Mouse (Mus musculus) forebrain, embryonic 16.5 days (tissue): ENCODE results near the gene Cisd1. TPM values are rescaled to one million over a fixed set of nuclear protein-coding genes. Genes with fewer than 3 reads are reported as not detected.

Experiments used
- ATAC-seq: fragments of 200-750 bp; cut with Nextera tagmentation; 2 replicates; pipeline ENCODE4 v1.8.0; 2017; ENCODE audit warnings: mild to moderate bottlenecking, moderate library complexity
- H3K27ac ChIP-seq: fragments of 300-500 bp; sonication (generic); 2 replicates; pipeline ENCODE4 v1.5.1; 2014; ENCODE audit warnings: low read length, control low read depth
- H3K27me3 ChIP-seq: fragments of 300-500 bp; sonication (generic); replicated peaks from 2 replicates; pipeline ENCODE4 v1.6.1; 2014; ENCODE audit warnings: low read length; ENCODE audit not compliant: control insufficient read depth, insufficient read depth
- H3K36me3 ChIP-seq: fragments of 300-500 bp; sonication (generic); 2 replicates; pipeline ENCODE4 v1.6.1; 2014; ENCODE audit not compliant: control insufficient read depth, insufficient read depth
- H3K4me1 ChIP-seq: fragments of 300-500 bp; sonication (generic); replicated peaks from 2 replicates; pipeline ENCODE4 v1.6.1; 2014; ENCODE audit warnings: low read length; ENCODE audit not compliant: control insufficient read depth, insufficient read depth
- H3K4me2 ChIP-seq: fragments of 300-500 bp; sonication (generic); 2 replicates; pipeline ENCODE4 v1.6.1; 2014; ENCODE audit warnings: mild to moderate bottlenecking, low read length, control low read depth
- H3K4me3 ChIP-seq: fragments of 300-500 bp; sonication (generic); replicated peaks from 2 replicates; pipeline ENCODE4 v1.5.1; 2014; ENCODE audit warnings: mild to moderate bottlenecking, low read length, control low read depth
- H3K9ac ChIP-seq: fragments of 300-500 bp; sonication (generic); replicated peaks from 2 replicates; pipeline ENCODE4 v1.6.1; 2014; ENCODE audit warnings: low read depth, low read length, control low read depth
- H3K9me3 ChIP-seq: fragments of 300-500 bp; sonication (generic); 2 replicates; pipeline ENCODE4 v1.6.1; 2016; ENCODE audit warnings: low read length; ENCODE audit not compliant: control insufficient read depth
- WGBS: fragments of 180-500 bp; shearing (Covaris S2); extraction: QIAGEN DNeasy Blood & Tissue Kit; methylation state at CpG from one replicate; pipeline ENCODE4 v1.1.7; 2014; 5-methylcytosine and 5-hydroxymethylcytosine counted together
- polyA plus RNA-seq: library from polyadenylated mRNA; unstranded; fragments of >200 nt; fragmentation: Nextera tagmentation; extraction: Ambion mirVana; gene quantifications from 2 replicates; pipeline ENCODE4 v1.2.1, GENCODE M21; 2015

The Cisd1 gene
- polyA plus RNA-seq, 1 experiment from 2014 or later = 252 TPM

DNA sequence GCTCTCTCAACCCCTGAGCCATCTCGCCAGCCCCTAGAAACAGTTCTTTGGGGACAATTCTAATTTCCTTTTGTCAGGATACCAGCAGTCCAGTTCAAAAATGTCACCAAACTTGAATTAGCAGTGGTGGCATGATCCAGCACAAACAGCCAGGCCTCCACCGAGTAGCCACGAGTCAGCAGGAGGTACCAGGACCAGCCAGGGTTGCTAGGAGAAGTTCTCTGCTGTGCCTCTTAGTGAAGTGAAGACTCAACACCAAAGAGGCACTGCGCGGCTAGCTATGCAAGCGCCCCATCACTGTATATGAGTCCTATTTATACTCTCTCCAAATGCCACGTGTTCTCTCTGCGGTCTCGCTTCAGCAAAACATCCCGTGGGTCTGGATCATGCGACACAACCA lies 28.7 kb downstream of the Cisd1 start:
- no peak overlapping the region for H3K4me2 ChIP-seq
- ATAC-seq = no peak

DNA sequence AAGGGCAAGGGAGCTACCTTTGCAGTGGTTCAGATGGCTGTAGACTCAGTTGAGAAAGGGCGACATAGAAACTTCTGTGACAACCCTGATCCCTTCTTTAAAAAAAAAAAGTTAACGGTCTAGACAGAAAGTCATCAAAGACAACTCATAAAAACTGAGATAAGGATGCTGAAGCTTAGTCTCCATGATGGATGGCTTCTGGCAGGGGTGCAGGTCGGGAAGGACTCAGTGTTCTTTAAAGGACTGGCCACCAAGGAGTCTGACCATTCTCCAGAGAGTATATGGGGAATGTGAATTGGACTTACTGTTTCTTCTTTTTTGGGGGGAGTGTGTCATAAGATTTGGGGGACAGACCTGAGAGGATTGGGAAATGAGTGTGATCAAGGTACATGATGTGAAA lies 30.2 kb downstream of the Cisd1 start:
- Histone ChIP-seq H3K4me3 (no peak overlapping the region), H3K27ac (no peak overlapping the region), H3K4me2 (no peak overlapping the region), H3K9me3 (no peaks in the 10 kb centered on the region), H3K9ac (no peak overlapping the region), H3K27me3 (no peaks in the 10 kb centered on the region), H3K4me1 (no peaks in the 10 kb centered on the region), H3K36me3 (no peaks in the 10 kb centered on the region)
- ATAC-seq = no peak
- 91% methylated on average over 3 of the region's 3 CpGs for WGBS

More for the DNA sequence above, 28.7 kb downstream of the Cisd1 start:
- Histone ChIP-seq H3K27me3 (no peaks in the 10 kb centered on the region), H3K9ac (no peak overlapping the region), H3K27ac (no peak overlapping the region), H3K36me3 (no peaks in the 10 kb centered on the region), H3K9me3 (no peaks in the 10 kb centered on the region), H3K4me3 (no peak overlapping the region), H3K4me1 (no peaks in the 10 kb centered on the region)
- 82% methylated on average over 11 of the region's 11 CpGs for WGBS

DNA sequence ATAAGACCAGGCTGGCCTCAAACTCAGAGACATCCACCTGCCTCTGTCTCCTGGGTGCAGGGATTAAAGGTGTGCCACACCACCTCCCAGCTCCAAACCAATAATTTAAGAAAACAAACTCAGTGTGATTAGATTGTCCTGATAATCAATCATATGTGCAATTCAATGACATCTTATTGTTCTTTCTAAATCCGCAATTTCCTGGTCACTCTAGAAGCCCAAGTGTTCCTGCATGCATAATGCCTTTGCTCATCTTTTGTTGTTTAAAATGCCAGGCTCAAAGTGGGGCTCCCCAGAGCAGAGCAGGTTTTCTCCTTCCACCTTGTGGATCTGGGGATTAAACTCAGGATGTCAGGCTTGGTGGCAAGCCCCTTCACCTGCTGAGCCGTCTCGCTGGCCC lies 34.5 kb downstream of the Cisd1 start:
- 63% methylated on average over 3 of the region's 3 CpGs for WGBS
- H3K36me3 ChIP-seq = no peaks in the 10 kb centered on the region
- ATAC-seq = no peak
- H3K4me1 ChIP-seq = no peaks in the 10 kb centered on the region
- no peak overlapping the region for H3K27ac ChIP-seq
- no peak overlapping the region for H3K4me3 ChIP-seq
- no peaks in the 10 kb centered on the region for H3K9me3 ChIP-seq
- no peak overlapping the region for H3K9ac ChIP-seq
- H3K27me3 ChIP-seq = no peaks in the 10 kb centered on the region
- H3K4me2 ChIP-seq = no peak overlapping the region

DNA sequence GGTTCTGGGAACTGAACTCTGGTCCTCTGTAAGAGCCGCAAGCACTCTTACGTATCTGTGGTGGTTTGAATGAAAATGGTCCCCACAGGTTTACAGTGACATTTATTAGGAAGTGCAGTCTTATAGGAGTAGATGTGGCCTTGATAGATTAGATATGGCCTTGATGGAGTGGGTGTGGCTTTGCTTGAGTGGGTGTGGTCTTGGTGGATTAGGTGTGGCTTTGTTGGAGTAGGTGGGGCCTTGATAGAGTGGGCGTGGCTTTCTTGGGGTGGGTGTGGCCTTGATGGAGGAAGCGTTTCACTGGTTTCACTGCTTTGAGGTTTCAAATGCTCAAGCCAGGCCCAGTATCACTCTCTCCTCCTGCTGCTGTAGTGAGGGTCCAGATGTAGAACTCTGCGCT lies 36.6 kb downstream of the Cisd1 start:
- no peak overlapping the region for H3K9ac ChIP-seq
- no peaks in the 10 kb centered on the region for H3K4me1 ChIP-seq
- ATAC-seq = no peak
- H3K36me3 ChIP-seq = no peaks in the 10 kb centered on the region
- no peak overlapping the region for H3K27ac ChIP-seq
- H3K4me3 ChIP-seq = no peak overlapping the region
- H3K9me3 ChIP-seq = no peaks in the 10 kb centered on the region
- 88% methylated on average over 5 of the region's 5 CpGs for WGBS
- no peak overlapping the region for H3K4me2 ChIP-seq
- no peaks in the 10 kb centered on the region for H3K27me3 ChIP-seq

DNA sequence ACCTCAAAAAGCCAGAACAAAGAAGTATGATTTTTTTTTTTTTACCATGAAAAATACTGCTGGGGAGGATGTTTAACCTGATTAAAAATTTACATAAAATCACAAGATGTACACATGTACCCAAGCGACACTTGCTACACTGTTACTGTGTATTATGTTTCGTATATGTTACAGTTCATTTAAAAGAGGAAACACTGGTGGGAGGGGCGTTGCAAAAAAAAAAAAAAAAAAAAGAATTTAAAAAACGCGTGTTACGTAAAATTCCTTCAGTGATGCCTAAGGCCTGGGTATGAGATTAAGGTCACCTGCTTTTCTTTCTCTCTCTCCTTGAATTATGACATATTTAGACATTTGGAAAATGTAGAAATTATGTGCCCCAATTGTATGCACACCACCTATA lies 38.0 kb downstream of the Cisd1 start:
- Histone ChIP-seq H3K36me3 (no peaks in the 10 kb centered on the region), H3K27ac (no peak overlapping the region), H3K4me3 (no peak overlapping the region), H3K4me1 (no peaks in the 10 kb centered on the region), H3K4me2 (no peak overlapping the region), H3K27me3 (no peaks in the 10 kb centered on the region), H3K9ac (no peak overlapping the region), H3K9me3 (no peaks in the 10 kb centered on the region)
- ATAC-seq = no peak
- 80% methylated on average over 6 of the region's 6 CpGs for WGBS

DNA sequence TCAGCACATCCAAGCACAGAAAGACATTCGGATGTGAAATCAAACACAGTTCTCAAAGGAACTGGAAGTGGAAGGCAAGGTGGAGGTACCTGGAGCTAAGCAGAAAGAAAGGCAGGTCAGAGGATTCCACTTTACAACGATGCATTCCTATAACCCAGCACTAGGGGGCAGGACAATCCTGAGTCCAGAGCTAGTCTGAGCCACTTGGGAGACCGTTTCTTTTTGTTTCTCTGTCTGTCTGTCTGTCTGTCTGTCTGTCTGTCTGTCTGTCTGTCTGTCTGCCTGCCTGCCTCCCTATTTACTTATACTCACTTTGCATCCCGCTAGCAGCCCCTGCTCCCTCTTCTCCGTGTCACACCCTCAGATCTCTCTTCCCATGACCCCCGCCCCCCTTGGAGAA lies 38.6 kb downstream of the Cisd1 start:
- H3K4me2 ChIP-seq = peak overlapping the region; percentile 39; the same call in 1 of the 2 replicates
- H3K9ac ChIP-seq = no peak overlapping the region
- no peak for ATAC-seq
- H3K27me3 ChIP-seq = no peaks in the 10 kb centered on the region
- no peak overlapping the region for H3K4me3 ChIP-seq
- WGBS = 29% methylated on average over 6 of the region's 6 CpGs
- H3K27ac ChIP-seq = no peak overlapping the region
- no peaks in the 10 kb centered on the region for H3K36me3 ChIP-seq
- H3K4me1 ChIP-seq = no peaks in the 10 kb centered on the region
- no peaks in the 10 kb centered on the region for H3K9me3 ChIP-seq

DNA sequence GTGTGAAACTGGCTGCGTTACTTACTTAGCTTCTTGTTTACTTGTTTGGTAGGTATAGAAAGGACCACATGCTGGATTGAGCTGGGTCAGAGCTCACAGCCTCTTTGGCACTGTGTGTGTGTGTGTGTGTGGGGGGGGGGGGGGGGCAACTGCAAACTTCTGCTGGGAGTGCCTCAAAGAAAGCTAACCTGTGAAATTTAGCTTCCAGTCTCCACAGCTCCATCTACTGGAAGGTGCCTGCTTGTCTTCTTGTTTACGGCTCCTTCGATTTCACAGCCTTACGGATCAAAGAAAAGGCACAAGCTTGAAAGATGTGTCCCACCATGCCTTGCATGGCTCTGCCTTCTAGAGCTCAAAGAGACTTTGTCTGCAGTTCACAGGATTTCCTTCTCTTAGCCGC lies 42.3 kb downstream of the Cisd1 start:
- Histone ChIP-seq H3K36me3 (no peaks in the 10 kb centered on the region), H3K4me3 (no peak overlapping the region), H3K27me3 (no peaks in the 10 kb centered on the region), H3K9ac (no peak overlapping the region), H3K9me3 (no peaks in the 10 kb centered on the region), H3K4me1 (no peaks in the 10 kb centered on the region), H3K27ac (no peak overlapping the region), H3K4me2 (no peak overlapping the region)
- no peak for ATAC-seq
- 24% methylated on average over 5 of the region's 5 CpGs for WGBS

DNA sequence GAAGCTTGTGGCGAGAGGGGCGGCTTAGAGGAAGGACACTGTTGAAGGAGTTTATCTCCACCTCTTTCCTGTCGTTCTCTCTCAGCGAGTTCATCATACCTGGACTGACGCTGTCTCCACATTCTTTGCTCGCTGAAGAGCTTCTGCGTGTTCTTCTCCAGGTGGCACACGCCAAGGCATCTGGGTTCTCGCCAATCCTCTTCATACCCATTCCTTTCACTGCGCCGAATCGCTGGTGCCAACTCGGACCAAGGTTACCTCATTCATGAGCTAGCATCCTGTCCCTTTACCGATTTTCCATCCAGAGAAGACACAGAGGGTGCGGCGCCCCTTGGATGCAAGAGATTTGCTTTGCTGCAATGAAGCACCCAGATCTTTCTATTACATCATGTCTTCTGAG lies 44.6 kb downstream of the Cisd1 start:
- H3K9ac ChIP-seq = no peak overlapping the region
- no peak for ATAC-seq
- no peaks in the 10 kb centered on the region for H3K27me3 ChIP-seq
- H3K4me1 ChIP-seq = no peaks in the 10 kb centered on the region
- 84% methylated on average over 16 of the region's 16 CpGs for WGBS
- H3K9me3 ChIP-seq = no peaks in the 10 kb centered on the region
- no peak overlapping the region for H3K27ac ChIP-seq
- no peak overlapping the region for H3K4me3 ChIP-seq
- no peak overlapping the region for H3K4me2 ChIP-seq
- H3K36me3 ChIP-seq = no peaks in the 10 kb centered on the region

DNA sequence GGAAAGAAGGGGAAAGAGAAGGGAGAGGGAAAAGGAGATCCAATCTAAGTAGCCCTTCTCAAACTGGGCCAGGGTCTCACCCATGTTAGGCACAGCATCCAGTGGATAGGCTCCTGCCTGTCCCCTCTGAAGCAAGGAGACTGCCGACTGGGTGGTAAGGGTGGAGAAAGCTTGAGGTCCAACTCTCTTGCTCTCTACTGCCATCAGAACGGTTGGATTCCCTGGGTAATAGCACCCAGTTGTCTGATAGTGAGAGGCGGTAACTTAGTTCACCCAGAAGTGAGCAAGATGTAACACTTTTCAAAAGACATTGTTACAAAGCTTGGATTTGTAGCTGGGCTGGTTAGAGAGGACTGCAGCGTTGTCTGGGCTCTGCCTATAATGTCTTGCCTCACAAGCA lies 51.5 kb downstream of the Cisd1 start:
- H3K4me2 ChIP-seq = no peak overlapping the region
- H3K27ac ChIP-seq = no peak overlapping the region
- no peak overlapping the region for H3K9ac ChIP-seq
- no peaks in the 10 kb centered on the region for H3K36me3 ChIP-seq
- no peaks in the 10 kb centered on the region for H3K27me3 ChIP-seq
- no peak overlapping the region for H3K4me3 ChIP-seq
- no peak for ATAC-seq
- 47% methylated on average over 4 of the region's 4 CpGs for WGBS
- 0 out of 2 replicates have a peak, but pooled peaks cover 3% of the 10 kb centered on the region for H3K4me1 ChIP-seq
- no peaks in the 10 kb centered on the region for H3K9me3 ChIP-seq

DNA sequence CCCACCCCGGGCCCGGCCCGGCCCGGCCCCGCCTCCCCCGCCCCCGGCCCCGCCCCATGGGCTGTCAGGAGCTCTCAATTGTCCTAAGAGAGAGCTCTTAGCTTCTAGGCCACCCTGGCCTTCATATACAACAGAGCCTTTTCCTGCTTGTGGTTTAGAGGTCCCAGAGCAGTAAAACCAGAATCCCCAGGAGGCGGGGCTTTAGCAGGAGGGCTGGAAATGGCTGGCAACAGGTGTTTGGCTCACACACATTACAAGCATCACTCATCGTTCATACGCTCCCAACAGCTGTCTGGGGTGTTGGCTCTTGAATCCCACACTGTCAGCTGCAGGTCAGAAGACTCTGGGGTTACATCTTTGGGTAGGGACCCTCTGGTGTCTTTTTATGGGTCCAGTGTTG lies 52.5 kb downstream of the Cisd1 start:
- Histone ChIP-seq H3K27me3 (no peaks in the 10 kb centered on the region), H3K4me2 (no peak overlapping the region), H3K36me3 (no peaks in the 10 kb centered on the region), H3K27ac (no peak overlapping the region), H3K9me3 (no peaks in the 10 kb centered on the region), H3K4me3 (no peak overlapping the region), H3K4me1 (0 out of 2 replicates have a peak, but pooled peaks cover 3% of the 10 kb centered on the region), H3K9ac (no peak overlapping the region)
- WGBS = 16% methylated on average over 5 of the region's 11 CpGs
- ATAC-seq = no peak
